Mouse (Mus musculus) T-cell, adult 66 days (primary cell): Measurements from ENCODE around the gene Wfs1. TPM values are rescaled to one million over a fixed set of nuclear protein-coding genes. Genes with fewer than 3 reads are reported as not detected.

Source experiments
- total RNA-seq, 2 experiments: library from RNA; stranded (reverse); gene quantifications; 3 replicates in 1 of 2; 4 replicates in 1 of 2; pipeline ENCODE4 v1.2.4; 2023

Gene Wfs1
- total RNA-seq = 1 to 10 TPM; 3.3 to 4.1 TPM

GRCm38 (mm10) chr5:36988781-36989624 lies at the start of gene Wfs1:
Gene Wfs1, minus strand, starts transcription at chr5:36989205.

Other genes with a start within 250 kb of the Wfs1 start
- gene Bloc1s4, start 240.6 kb downstream of the Wfs1 start, total RNA-seq = 10 to 100 TPM; 26.5 to 30.0 TPM
- 100 to 1,000 TPM; 139 to 145 TPM for gene Mrfap1, start 192.4 kb downstream of the Wfs1 start, total RNA-seq
- gene Man2b2, start 158.6 kb downstream of the Wfs1 start, total RNA-seq = 10 to 100 TPM; 37.5 to 40.5 TPM
- not detected for gene Ppp2r2c, start 120.7 kb downstream of the Wfs1 start, total RNA-seq
- gene Gm1043, start 96.2 kb upstream of the Wfs1 start, total RNA-seq = 10 to 100 TPM; 30.4 to 36.1 TPM